Mouse (Mus musculus): ENCODE results near the gene Gins3.

DNA sequence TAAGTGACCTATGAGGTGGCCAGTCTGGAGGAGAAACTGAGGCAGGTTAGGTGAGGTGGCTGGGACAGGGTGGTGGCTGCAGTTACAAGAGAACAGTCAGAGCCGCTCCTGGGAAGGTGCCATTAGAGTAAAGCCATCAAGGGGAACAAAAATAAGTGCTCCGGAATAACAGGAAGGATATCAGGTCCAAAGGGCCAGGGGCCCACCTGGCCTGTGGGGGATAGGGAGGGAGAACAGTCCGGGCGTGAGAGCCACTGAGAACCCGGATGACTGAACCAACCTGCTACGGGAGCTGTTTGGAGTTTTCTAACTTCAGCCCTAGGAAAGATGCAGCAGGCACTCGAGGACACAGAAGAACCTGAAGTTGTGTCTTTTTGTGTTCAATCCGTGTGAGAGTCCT is 27.8 kb downstream of the Gins3 start:
- TF ChIP-seq CTCF (conservative IDR thresholded peaks at IDR 0.05; ENCODE audit: insufficient read depth, insufficient read length, low read depth, low read length): no peak
- no peak for TF ChIP-seq POLR2A (IDR thresholded peaks at IDR 0.05; ENCODE audit: low read depth, low read length)

Data from kidney, adult 2 months (tissue).